Mouse (Mus musculus) MEL (cell line): Measurements from ENCODE around the gene Igf2r. TPM values are rescaled to one million over a fixed set of nuclear protein-coding genes. Genes with fewer than 3 reads are reported as not detected.

Source experiments
- DNase-seq: peaks from one replicate; pipeline ENCODE4 v3.0.0; 2011; ENCODE audit warnings: low read depth, low spot score
- H3K27ac ChIP-seq: 2 replicates; pipeline ENCODE4 v1.5.1; 2012; ENCODE audit warnings: low read depth, mild to moderate bottlenecking, control low read depth, low read length, moderate library complexity; ENCODE audit not compliant: control insufficient read depth
- H3K27me3 ChIP-seq, 2 experiments: fragments of 150-350 bp in 1 of 2; sonication (generic) in 1 of 2; 2 replicates each; pipeline ENCODE4 v1.6.1; 2012; ENCODE audit warnings: low read length in 2 of 2, mild to moderate bottlenecking in 2 of 2, improper control_type of control experiment in 1 of 2, moderate library complexity in 1 of 2; ENCODE audit not compliant: insufficient read depth in 2 of 2, control insufficient read depth in 1 of 2
- H3K36me3 ChIP-seq, 2 experiments: 2 replicates each; pipeline ENCODE4 v1.6.1; 2012 to 2014; ENCODE audit warnings: low read length in 2 of 2, improper control_type of control experiment in 1 of 2, inconsistent platforms in 1 of 2, mild to moderate bottlenecking in 1 of 2; ENCODE audit not compliant: insufficient read depth in 2 of 2, control insufficient read depth in 1 of 2
- H3K4me1 ChIP-seq, 2 experiments: fragments of 150-350 bp in 1 of 2; sonication (generic) in 1 of 2; 2 replicates each; pipeline ENCODE4 v1.6.1; 2012; ENCODE audit warnings: low read length in 2 of 2, improper control_type of control experiment in 1 of 2, mild to moderate bottlenecking in 1 of 2; ENCODE audit not compliant: insufficient read depth in 2 of 2, control insufficient read depth in 1 of 2
- H3K4me3 ChIP-seq, 2 experiments: fragments of 150-350 bp in 1 of 2; sonication (generic) in 1 of 2; 2 replicates each; pipeline ENCODE4 v1.5.1; 2012; ENCODE audit warnings: low read depth in 2 of 2, low read length in 2 of 2, mild to moderate bottlenecking in 2 of 2, moderate library complexity in 2 of 2, control low read depth in 1 of 2, improper control_type of control experiment in 1 of 2; ENCODE audit not compliant: control insufficient read depth in 1 of 2, insufficient read depth in 1 of 2
- H3K79me2 ChIP-seq: 2 replicates; pipeline ENCODE4 v1.6.1; 2012; ENCODE audit warnings: mild to moderate bottlenecking, low read length, moderate library complexity; ENCODE audit not compliant: control insufficient read depth, poor library complexity, insufficient read depth
- H3K9ac ChIP-seq: 2 replicates; pipeline ENCODE4 v1.6.1; 2012; ENCODE audit warnings: low read depth, mild to moderate bottlenecking, control low read depth, low read length, moderate library complexity; ENCODE audit not compliant: control insufficient read depth, poor library complexity, severe bottlenecking
- H3K9me3 ChIP-seq: fragments of 150-350 bp; sonication (generic); replicated peaks from 2 replicates; pipeline ENCODE4 v1.6.1; 2012; ENCODE audit warnings: mild to moderate bottlenecking, low read length, improper control_type of control experiment, moderate library complexity; ENCODE audit not compliant: insufficient read depth
- CTCF ChIP-seq, 3 experiments: IDR thresholded peaks in 2 of 3; conservative IDR thresholded peaks in 1 of 3; 2 replicates each; pipeline ENCODE4 v1.5.1; 2011 to 2012; ENCODE audit warnings: low read length in 3 of 3, low read depth in 2 of 3, mild to moderate bottlenecking in 2 of 3, improper control_type of control experiment in 1 of 3, inconsistent platforms in 1 of 3, mixed read lengths in 1 of 3, moderate library complexity in 1 of 3; ENCODE audit not compliant: control insufficient read depth in 1 of 3, insufficient read depth in 1 of 3, poor library complexity in 1 of 3, severe bottlenecking in 1 of 3
- ELF1 ChIP-seq: IDR thresholded peaks from 2 replicates; pipeline ENCODE4 v1.6.1; 2014; ENCODE audit warnings: low read depth, mild to moderate bottlenecking, inconsistent platforms, low read length, improper control_type of control experiment, moderate library complexity
- GATA1 ChIP-seq: IDR thresholded peaks from 2 replicates; pipeline ENCODE4 v1.6.1; 2011; ENCODE audit warnings: low read depth, low read length, improper control_type of control experiment
- HCFC1 ChIP-seq: IDR thresholded peaks from 2 replicates; pipeline ENCODE4 v1.6.1; 2012; ENCODE audit warnings: low read depth, mild to moderate bottlenecking, inconsistent platforms, low read length, improper control_type of control experiment, moderate library complexity
- MAX ChIP-seq: IDR thresholded peaks from 2 replicates; pipeline ENCODE4 v1.6.1; 2011; ENCODE audit warnings: low read length, improper control_type of control experiment
- MEF2A ChIP-seq: IDR thresholded peaks from 2 replicates; pipeline ENCODE4 v1.6.1; 2014; ENCODE audit warnings: low read depth, mild to moderate bottlenecking, inconsistent platforms, low read length, improper control_type of control experiment; ENCODE audit not compliant: poor library complexity, insufficient replicate concordance, severe bottlenecking; ENCODE audit errors: extremely low read depth
- MXI1 ChIP-seq: IDR thresholded peaks from 2 replicates; pipeline ENCODE4 v1.6.1; 2011; ENCODE audit warnings: mild to moderate bottlenecking, low read depth, low read length, improper control_type of control experiment
- MYC ChIP-seq: IDR thresholded peaks from 2 replicates; pipeline ENCODE4 v1.6.1; 2011; ENCODE audit warnings: low read depth, mild to moderate bottlenecking, low read length, improper control_type of control experiment, moderate library complexity
- NELFE ChIP-seq: IDR thresholded peaks from 2 replicates; pipeline ENCODE4 v1.6.1; 2011; ENCODE audit warnings: low read depth, low read length, improper control_type of control experiment
- NRF1 ChIP-seq: IDR thresholded peaks from 2 replicates; pipeline ENCODE4 v1.6.1; 2014; ENCODE audit warnings: low read depth, mild to moderate bottlenecking, inconsistent platforms, low read length, improper control_type of control experiment, moderate library complexity; ENCODE audit not compliant: poor library complexity, insufficient read depth, severe bottlenecking
- POLR2A ChIP-seq, 2 experiments: IDR thresholded peaks; 2 replicates each; pipeline ENCODE4 v1.6.1; 2011 to 2012; ENCODE audit warnings: low read length in 2 of 2, mild to moderate bottlenecking in 2 of 2, control low read depth in 1 of 2, improper control_type of control experiment in 1 of 2, low read depth in 1 of 2, moderate library complexity in 1 of 2; ENCODE audit not compliant: control insufficient read depth in 1 of 2, insufficient read depth in 1 of 2, poor library complexity in 1 of 2
- TAL1 ChIP-seq: IDR thresholded peaks from 2 replicates; pipeline ENCODE4 v1.6.1; 2012; ENCODE audit warnings: mild to moderate bottlenecking, inconsistent platforms, low read length, moderate library complexity, mixed read lengths
- UBTF ChIP-seq: IDR thresholded peaks from 2 replicates; pipeline ENCODE4 v1.6.1; 2012; ENCODE audit warnings: low read depth, mild to moderate bottlenecking, inconsistent platforms, low read length, improper control_type of control experiment, moderate library complexity, borderline replicate concordance; ENCODE audit not compliant: insufficient read depth
- USF1 ChIP-seq: IDR thresholded peaks from 2 replicates; pipeline ENCODE4 v1.6.1; 2014; ENCODE audit warnings: low read depth, mild to moderate bottlenecking, inconsistent platforms, low read length, improper control_type of control experiment, moderate library complexity
- USF2 ChIP-seq, 2 experiments: IDR thresholded peaks; 2 replicates each; pipeline ENCODE4 v1.6.1; 2011 to 2012; ENCODE audit warnings: improper control_type of control experiment in 2 of 2, low read length in 2 of 2, borderline replicate concordance in 1 of 2, inconsistent platforms in 1 of 2, low read depth in 1 of 2, mild to moderate bottlenecking in 1 of 2; ENCODE audit not compliant: insufficient read depth in 1 of 2
- ZNF384 ChIP-seq: IDR thresholded peaks from 2 replicates; pipeline ENCODE4 v1.6.1; 2012; ENCODE audit warnings: low read depth, mild to moderate bottlenecking, inconsistent platforms, low read length, improper control_type of control experiment
- polyA plus RNA-seq, 2 experiments: library from polyadenylated mRNA; stranded (reverse) in 1 of 2; unstranded in 1 of 2; fragments of >175 nt in 1 of 2; fragments of >200 nt in 1 of 2; gene quantifications; 2 replicates each; pipeline versions ENCODE4 v1.2.1 to v1.2.4; 2012; ENCODE audit warnings: low replicate concordance in 2 of 2, low read depth in 1 of 2; ENCODE audit not compliant: insufficient read length in 2 of 2, insufficient read depth in 1 of 2, missing spikeins in 1 of 2
- total RNA-seq: library from RNA; depleted of rRNA; stranded (reverse); fragments of 300-350 nt; gene quantifications from 2 replicates; pipeline ENCODE4 v1.2.3, GENCODE M21; 2012; rRNA removed

Gene Igf2r
- total and polyA plus RNA-seq, 3 experiments = 18.0 to 21.7 (median 18.3) TPM

DNA sequence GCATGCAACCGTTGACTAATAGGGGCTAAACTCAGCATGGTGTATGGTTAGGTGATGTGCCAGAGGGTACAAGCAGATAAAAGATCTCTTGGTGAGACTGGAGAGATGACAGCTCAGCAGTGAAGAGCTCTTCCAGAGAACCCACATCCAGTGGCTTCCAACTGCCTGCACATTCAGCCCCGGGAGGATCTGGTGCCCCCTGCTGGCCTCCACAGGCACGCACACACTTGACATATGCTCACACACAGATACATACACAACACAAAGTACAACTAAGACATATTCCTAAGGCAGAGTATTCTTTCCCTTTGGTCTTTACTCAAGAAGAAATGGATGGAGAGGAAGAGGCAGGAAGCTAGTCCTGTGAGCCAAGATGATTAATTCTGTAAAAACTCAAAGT is 129.9 kb downstream of the Igf2r start:
- no peaks in the 10 kb centered on the region for H3K36me3 ChIP-seq
- TF ChIP-seq MYC = no peak
- TF ChIP-seq CTCF (IDR thresholded peaks at IDR 0.05 in 2 of 3, conservative IDR thresholded peaks at IDR 0.05 in 1 of 3; ENCODE audit: control insufficient read depth in 1 of 3, insufficient read depth in 1 of 3, low read depth in 2 of 3, low read length in 3 of 3, poor library complexity in 1 of 3, severe bottlenecking in 1 of 3) = peak; percentile 30 to 53 (median 44); a peak in 5 of 6 replicates
- no peak for TF ChIP-seq ELF1
- H3K4me3 ChIP-seq = no peak overlapping the region
- no peak overlapping the region for H3K9ac ChIP-seq
- no peaks in the 10 kb centered on the region for H3K4me1 ChIP-seq
- no peaks in the 10 kb centered on the region for H3K79me2 ChIP-seq
- H3K9me3 ChIP-seq = no peaks in the 10 kb centered on the region
- H3K27me3 ChIP-seq = peaks cover 0 to 1% of the 10 kb centered on the region in 2 experiments; a peak in 2 of 4 replicates
- H3K27ac ChIP-seq = no peak overlapping the region
- DNase-seq = peak; percentile 7

DNA sequence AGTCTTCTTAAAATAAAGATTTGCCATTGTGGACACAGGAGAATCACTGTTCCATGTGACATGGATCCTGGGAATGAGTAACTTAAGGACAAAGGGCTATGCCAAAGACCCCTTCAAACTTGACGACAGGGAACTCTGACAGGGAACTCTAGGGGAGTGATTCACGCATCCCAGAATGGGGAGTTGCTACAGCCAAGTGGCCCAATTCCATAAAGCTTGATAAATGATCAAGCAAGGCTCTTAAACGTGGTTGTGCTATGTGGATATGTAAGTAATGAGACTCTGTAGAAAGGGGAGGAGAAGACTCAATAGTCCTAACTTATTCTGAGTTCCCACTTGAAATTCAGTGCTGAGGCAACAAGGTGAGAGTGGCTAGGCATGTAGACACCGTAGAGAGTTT is 134.7 kb downstream of the Igf2r start:
- TF ChIP-seq USF2 (IDR thresholded peaks at IDR 0.05; ENCODE audit: borderline replicate concordance in 1 of 2, insufficient read depth in 1 of 2, low read depth in 1 of 2, low read length in 2 of 2) = no peak
- TF ChIP-seq ZNF384 = no peak
- no peak for TF ChIP-seq MEF2A
- TF ChIP-seq HCFC1 = no peak
- no peak for TF ChIP-seq NRF1
- no peak for TF ChIP-seq MAX
- no peak for TF ChIP-seq NELFE
- TF ChIP-seq ELF1 = no peak
- TF ChIP-seq UBTF = no peak
- TF ChIP-seq POLR2A (IDR thresholded peaks at IDR 0.05; ENCODE audit: control insufficient read depth in 1 of 2, insufficient read depth in 1 of 2, low read depth in 1 of 2, low read length in 2 of 2, poor library complexity in 1 of 2) = no peak
- no peak for TF ChIP-seq TAL1
- TF ChIP-seq USF1 = no peak
- no peak for TF ChIP-seq MXI1
- TF ChIP-seq GATA1 = no peak

More for the DNA sequence above, 134.7 kb downstream of the Igf2r start:
- Histone ChIP-seq H3K27me3 (peaks cover 0 to 9% of the 10 kb centered on the region in 2 experiments; a peak in 2 of 4 replicates), H3K9me3 (no peaks in the 10 kb centered on the region), H3K4me1 (no peaks in the 10 kb centered on the region), H3K79me2 (no peaks in the 10 kb centered on the region), H3K36me3 (no peaks in the 10 kb centered on the region), H3K4me3 (no peak overlapping the region), H3K27ac (no peak overlapping the region), H3K9ac (no peak overlapping the region)
- DNase-seq = no peak

Other genes with a start within 250 kb of the Igf2r start
- gene Slc22a2, start 185.5 kb downstream of the Igf2r start, total RNA-seq = not detected in 2 replicates
- not detected for gene Slc22a2, start 185.5 kb downstream of the Igf2r start, polyA plus RNA-seq
- gene Slc22a1, start 93.8 kb downstream of the Igf2r start, total RNA-seq = not detected in 2 replicates
- not detected for gene Slc22a1, start 93.8 kb downstream of the Igf2r start, polyA plus RNA-seq
- not detected in 2 replicates for gene Mas1, start 98.5 kb upstream of the Igf2r start, total RNA-seq
- gene Mas1, start 98.5 kb upstream of the Igf2r start, polyA plus RNA-seq = not detected
- not detected in 2 replicates for gene Mrgprh, start 106.4 kb upstream of the Igf2r start, total RNA-seq
- not detected for gene Mrgprh, start 106.4 kb upstream of the Igf2r start, polyA plus RNA-seq
- 0.36 and 0.54 TPM in 2 replicates for gene Pnldc1, start 140.6 kb upstream of the Igf2r start, total RNA-seq
- 1 to 10 TPM in 1 of 2 experiments, not detected in 1; 1.1 TPM for gene Pnldc1, start 140.6 kb upstream of the Igf2r start, polyA plus RNA-seq
- 570 and 598 TPM in 2 replicates for gene Tcp1, start 146.0 kb upstream of the Igf2r start, total RNA-seq
- gene Tcp1, start 146.0 kb upstream of the Igf2r start, polyA plus RNA-seq = 1,000 to 10,000 TPM in 1 of 2 experiments, 100 to 1,000 TPM in 1; 485 to 1,425 TPM
- 238 and 257 TPM in 2 replicates for gene Mrpl18, start 146.7 kb upstream of the Igf2r start, total RNA-seq
- gene Mrpl18, start 146.7 kb upstream of the Igf2r start, polyA plus RNA-seq = 100 to 1,000 TPM in 1 of 2 experiments, not detected in 1; 202 TPM
- gene Acat3, start 170.9 kb upstream of the Igf2r start, total RNA-seq = 13.6 and 14.6 TPM in 2 replicates
- 1 to 10 TPM in 1 of 2 experiments, not detected in 1; 1.0 TPM for gene Acat3, start 170.9 kb upstream of the Igf2r start, polyA plus RNA-seq
- 54.9 and 60.1 TPM in 2 replicates for gene Acat2, start 191.1 kb upstream of the Igf2r start, total RNA-seq
- gene Acat2, start 191.1 kb upstream of the Igf2r start, polyA plus RNA-seq = 10 to 100 TPM in 1 of 2 experiments, not detected in 1; 33.8 TPM
- 61.1 and 63.5 TPM in 2 replicates for gene Wtap, start 224.5 kb upstream of the Igf2r start, total RNA-seq
- 10 to 100 TPM in 1 of 2 experiments, not detected in 1; 74.0 TPM for gene Wtap, start 224.5 kb upstream of the Igf2r start, polyA plus RNA-seq
- gene Sod2, start 237.2 kb upstream of the Igf2r start, total RNA-seq = 284 and 295 TPM in 2 replicates
- 100 to 1,000 TPM; 293 to 320 TPM for gene Sod2, start 237.2 kb upstream of the Igf2r start, polyA plus RNA-seq